Mouse (Mus musculus): ENCODE measurements around the gene Sphk2. TPM values are rescaled to one million over a fixed set of nuclear protein-coding genes. Genes with fewer than 3 reads are reported as not detected.

The Sphk2 gene
- 10 to 100 TPM; 15.2 to 15.6 TPM for total RNA-seq (2021)
- long read RNA-seq, experiment 1, transcript Sphk2-202 (7 exons, 3,548 nt), result major isoform, 17 of 27 reads
- long read RNA-seq, experiment 1, partial matches to known transcripts, result 9 of 27 reads
- long read RNA-seq, experiment 1, other reads (novel, unspliced or antisense), result 0 of 27 reads
- long read RNA-seq, experiment 2, transcript Sphk2-202 (7 exons, 3,548 nt), result major isoform, 14 of 21 reads
- long read RNA-seq, experiment 2, partial matches to known transcripts, result 4 of 21 reads
- long read RNA-seq, experiment 2, other reads (novel, unspliced or antisense), result 0 of 21 reads

- DNase-seq (ENCODE audit: low spot score), result peak; percentile 98
Measured at GRCm38 (mm10) chr7:45717918-45718297, at the start of gene Sphk2. TSS of gene Sphk2 (minus strand) at chr7:45718002.

- no peak for DNase-seq (ENCODE audit: low spot score)
Measured at GRCm38 (mm10) chr7:45767500-45767899, 49.7 kb upstream of the Sphk2 start.

- DNase-seq (ENCODE audit: low spot score), result no peak
Measured at GRCm38 (mm10) chr7:45766764-45767163, 49.0 kb upstream of the Sphk2 start.

- no peak for DNase-seq (ENCODE audit: low spot score)
Measured at GRCm38 (mm10) chr7:45765995-45766394, 48.2 kb upstream of the Sphk2 start.

- no peak for DNase-seq (ENCODE audit: low spot score)
Measured at GRCm38 (mm10) chr7:45760151-45760550, 42.3 kb upstream of the Sphk2 start.

GRCm38 (mm10) chr7:45759400-45759799 lies 41.6 kb upstream of the Sphk2 start:
- DNase-seq (ENCODE audit: low spot score), result no peak

- DNase-seq (ENCODE audit: low spot score), result no peak
Measured at GRCm38 (mm10) chr7:45755703-45756102, 37.9 kb upstream of the Sphk2 start.

GRCm38 (mm10) chr7:45750162-45750561 lies 32.4 kb upstream of the Sphk2 start:
- DNase-seq (ENCODE audit: low spot score), result no peak

- no peak for DNase-seq (ENCODE audit: low spot score)
Measured at GRCm38 (mm10) chr7:45749401-45749800, 31.6 kb upstream of the Sphk2 start.

- no peak for DNase-seq (ENCODE audit: low spot score)
Measured at GRCm38 (mm10) chr7:45748110-45748509, 30.3 kb upstream of the Sphk2 start.

- no peak for DNase-seq (ENCODE audit: low spot score)
Measured at GRCm38 (mm10) chr7:45747450-45747849, 29.6 kb upstream of the Sphk2 start.

- DNase-seq (ENCODE audit: low spot score), result no peak
Measured at GRCm38 (mm10) chr7:45746518-45746917, 28.7 kb upstream of the Sphk2 start.

GRCm38 (mm10) chr7:45744387-45744786 lies 26.6 kb upstream of the Sphk2 start:
- DNase-seq (ENCODE audit: low spot score), result peak; percentile 60

GRCm38 (mm10) chr7:45742338-45742737 lies 24.5 kb upstream of the Sphk2 start:
- DNase-seq (ENCODE audit: low spot score), result no peak

- no peak for DNase-seq (ENCODE audit: low spot score)
Measured at GRCm38 (mm10) chr7:45741777-45742176, 24.0 kb upstream of the Sphk2 start.

GRCm38 (mm10) chr7:45741308-45741707 lies 23.5 kb upstream of the Sphk2 start:
- no peak for DNase-seq (ENCODE audit: low spot score)

- DNase-seq (ENCODE audit: low spot score), result no peak
Measured at GRCm38 (mm10) chr7:45739820-45740219, 22.0 kb upstream of the Sphk2 start.

- peak; percentile 80 for DNase-seq (ENCODE audit: low spot score)
Measured at GRCm38 (mm10) chr7:45739162-45739763, 21.5 kb upstream of the Sphk2 start.

- no peak for DNase-seq (ENCODE audit: low spot score)
Measured at GRCm38 (mm10) chr7:45733477-45733876, 15.7 kb upstream of the Sphk2 start.

- no peak for DNase-seq (ENCODE audit: low spot score)
Measured at GRCm38 (mm10) chr7:45730727-45731431, 13.1 kb upstream of the Sphk2 start.

GRCm38 (mm10) chr7:45727625-45728024 lies 9.8 kb upstream of the Sphk2 start:
- no peak for DNase-seq (ENCODE audit: low spot score)

GRCm38 (mm10) chr7:45726419-45726818 lies 8.6 kb upstream of the Sphk2 start:
- no peak for DNase-seq (ENCODE audit: low spot score)

- no peak for DNase-seq (ENCODE audit: low spot score)
Measured at GRCm38 (mm10) chr7:45725713-45726112, 7.9 kb upstream of the Sphk2 start, which contains the start of gene Spaca4. TSS of gene Spaca4 (minus strand) at chr7:45725813.

All from gastrocnemius, adult 18-20 months (tissue).